Mouse (Mus musculus) gastrocnemius, adult 18-20 months (tissue): ENCODE data around the gene Vmn1r9. TPM values are rescaled to one million over a fixed set of nuclear protein-coding genes. Genes with fewer than 3 reads are reported as not detected.
"Not testable (repeated sequence)": the region's sequence is repeated elsewhere in the genome, so short reads cannot be mapped to it uniquely, and the experiment has no call there.

Experiments
- DNase-seq: peaks from one replicate; pipeline ENCODE4 v3.0.0; 2021; ENCODE audit warnings: low spot score
- long read RNA-seq, 2 experiments: library from polyadenylated mRNA; stranded (forward); transcript quantifications; one replicate each; pipeline ENCODE4 v2.0.0; 2021
- total RNA-seq, 2 experiments: library from RNA; stranded (reverse); gene quantifications; 2 replicates each; pipeline ENCODE4 v1.2.3; 2021

Vmn1r9 gene
- total RNA-seq = not detected
- long read RNA-seq, experiment 1 = 0 reads
- long read RNA-seq, experiment 2 = 0 reads

DNA sequence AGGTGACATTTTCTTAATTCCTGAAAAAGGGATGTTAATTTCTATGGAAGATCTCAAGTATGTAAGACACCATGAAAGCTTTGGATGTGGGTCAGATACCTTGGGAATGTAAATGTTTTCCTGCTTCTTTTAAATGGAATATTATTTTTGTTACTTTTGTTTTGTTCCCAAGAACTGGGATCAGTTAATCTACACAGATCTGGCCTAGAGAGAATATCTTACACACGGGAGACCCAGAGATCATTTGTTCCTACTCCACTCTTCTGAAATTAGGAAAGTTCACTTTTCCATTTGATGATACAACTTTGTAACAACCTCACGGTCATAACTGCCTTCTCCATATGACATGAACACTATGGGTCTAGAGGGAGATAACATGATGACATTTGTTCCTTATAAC lies at the start of gene Vmn1r9:
Gene Vmn1r9, plus strand, starts transcription at position 301 of the 400 bp plus-strand sequence.
- DNase-seq = no peak

DNA sequence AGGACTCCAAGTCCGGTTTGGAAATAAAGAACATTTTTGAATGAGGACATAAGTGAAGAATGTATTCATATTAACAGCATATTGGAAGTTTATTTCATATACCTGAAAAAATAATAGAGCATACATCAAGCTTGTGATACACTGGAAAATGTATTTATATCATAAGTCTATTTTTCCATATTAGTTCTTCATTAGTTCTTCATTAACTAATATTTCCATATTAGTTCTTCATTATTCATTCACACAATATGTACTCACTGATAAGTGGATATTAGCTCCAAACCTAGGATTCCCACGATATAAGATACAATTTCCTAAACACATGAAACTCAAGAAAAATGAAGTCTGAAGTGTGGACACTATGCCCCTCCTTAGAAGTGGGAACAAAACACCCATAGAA lies 41.4 kb upstream of the Vmn1r9 start, which contains the start of gene Vmn1r7:
Gene Vmn1r7, minus strand, starts transcription at position 101 of the 400 bp plus-strand sequence.
- not testable (repeated sequence) for DNase-seq

DNA sequence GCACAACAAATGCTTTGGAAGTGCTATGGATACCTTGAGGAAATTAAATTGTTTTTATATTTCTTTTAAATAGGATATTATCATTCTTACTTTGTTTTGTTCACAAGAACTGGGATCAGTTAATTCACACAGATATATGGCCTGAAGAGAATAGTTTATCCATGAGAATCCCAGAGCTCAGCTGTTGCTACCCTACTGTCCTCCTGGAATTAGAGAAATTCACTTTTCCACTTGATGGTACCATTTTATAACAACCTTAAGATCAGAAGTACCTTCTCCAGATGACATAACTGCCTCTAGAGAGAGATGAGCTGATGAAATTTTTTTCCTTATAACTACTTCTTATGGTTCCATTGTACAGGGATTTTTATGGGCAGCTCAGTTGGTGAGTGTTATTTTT lies 34.6 kb upstream of the Vmn1r9 start, which contains the start of gene Vmn1r8:
Gene Vmn1r8, plus strand, starts transcription at position 301 of the 400 bp plus-strand sequence.
- DNase-seq = no peak

DNA sequence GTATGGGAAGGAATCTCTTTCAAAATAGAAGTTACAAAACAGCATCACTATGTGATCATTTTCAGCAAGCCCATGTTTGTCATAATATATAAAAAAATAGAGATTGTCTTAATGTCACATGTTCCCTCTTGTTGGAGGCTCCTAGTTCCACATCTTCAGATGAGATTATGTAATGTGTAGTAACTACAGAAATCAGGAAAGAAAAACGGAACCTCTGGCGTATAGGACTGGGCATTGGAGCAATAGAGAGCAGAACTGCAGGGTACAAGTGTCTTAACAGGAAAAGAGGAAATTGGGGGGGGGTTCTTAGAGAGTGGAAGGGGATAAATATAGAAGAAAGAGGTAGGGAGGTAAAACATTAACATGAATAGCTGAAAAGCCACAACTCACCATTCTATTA lies 31.9 kb upstream of the Vmn1r9 start:
- no peak for DNase-seq

DNA sequence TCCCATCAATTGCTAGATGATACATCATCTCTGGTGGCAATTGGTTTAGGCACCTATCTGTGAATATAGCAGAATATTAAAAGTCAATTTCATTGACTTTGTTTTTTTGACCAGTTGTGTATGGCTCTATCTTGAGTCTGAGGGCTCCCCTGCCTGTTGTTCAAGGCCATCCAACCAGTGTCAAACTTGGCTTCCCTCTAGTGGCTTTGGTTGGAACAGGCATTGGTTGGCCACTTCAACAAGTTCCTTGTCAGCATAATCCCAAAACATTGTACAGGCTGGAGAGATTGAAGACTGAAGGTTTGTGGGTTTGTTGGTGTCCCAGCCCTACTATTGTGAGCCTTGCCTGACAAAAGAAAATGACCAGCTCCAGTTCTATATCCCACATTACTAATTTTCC lies 2.9 kb upstream of the Vmn1r9 start:
- DNase-seq = no peak

DNA sequence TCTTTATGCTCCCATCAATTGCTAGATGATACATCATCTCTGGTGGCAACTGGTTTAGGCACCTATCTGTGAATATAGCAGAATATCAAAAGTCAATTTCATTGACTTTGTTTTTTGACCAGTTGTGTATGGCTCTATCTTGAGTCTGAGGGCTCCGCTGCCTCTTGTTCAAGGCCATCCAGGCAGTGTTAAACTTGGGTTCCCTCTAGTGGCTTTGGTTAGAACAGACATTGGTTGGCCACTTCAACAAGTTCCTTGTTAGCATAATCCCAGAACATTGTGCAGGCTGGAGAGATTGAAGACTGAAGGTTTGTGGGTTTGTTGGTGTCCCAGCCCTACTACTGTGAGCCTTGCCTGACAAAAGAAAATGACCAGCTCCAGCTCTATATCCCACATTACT lies 39.8 kb downstream of the Vmn1r9 start:
- DNase-seq = no peak

DNA sequence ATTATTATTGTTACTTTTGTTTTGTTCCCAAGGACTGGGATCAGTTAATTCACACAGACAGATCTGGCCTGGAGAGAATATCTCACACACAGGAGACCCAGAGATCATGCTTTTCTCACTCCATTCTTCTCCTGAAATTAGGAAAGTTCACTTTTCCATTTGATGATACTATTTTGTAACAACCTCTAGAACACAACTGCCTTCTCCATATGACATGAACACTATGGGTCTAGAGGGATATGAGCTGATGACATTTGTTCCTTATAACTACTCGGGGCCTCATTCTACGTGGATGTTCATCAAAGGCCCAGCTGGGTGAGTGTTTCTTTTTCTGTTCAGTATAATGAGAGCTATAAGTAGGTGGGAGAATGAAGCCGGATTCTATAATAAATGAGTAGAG lies 42.6 kb downstream of the Vmn1r9 start, which contains the start of gene Vmn1r10:
Gene Vmn1r10, plus strand, starts transcription at position 301 of the 400 bp plus-strand sequence.
- no peak for DNase-seq

Other genes starting within 250 kb of the Vmn1r9 start
- gene Fkbp9, start 234.7 kb upstream of the Vmn1r9 start, total RNA-seq = 10 to 100 TPM; 53.9 to 54.6 TPM
- gene Nt5c3, start 142.9 kb upstream of the Vmn1r9 start, total RNA-seq = 10 to 100 TPM; 41.4 to 49.5 TPM
- under 1 TPM; 0.09 to 0.14 TPM for gene Vmn1r4, start 142.8 kb upstream of the Vmn1r9 start, total RNA-seq
- not detected for gene Vmn1r5, start 96.5 kb upstream of the Vmn1r9 start, total RNA-seq
- gene Vmn1r6, start 69.5 kb upstream of the Vmn1r9 start, total RNA-seq = not detected
- gene Vmn1r7, start 41.5 kb upstream of the Vmn1r9 start, total RNA-seq = not detected
- gene Vmn1r8, start 34.5 kb upstream of the Vmn1r9 start, total RNA-seq = not detected
- not detected for gene Vmn1r10, start 42.7 kb downstream of the Vmn1r9 start, total RNA-seq
- not detected for gene Vmn1r11, start 66.7 kb downstream of the Vmn1r9 start, total RNA-seq
- not detected for gene Vmn1r12, start 90.1 kb downstream of the Vmn1r9 start, total RNA-seq
- gene Vmn1r13, start 136.5 kb downstream of the Vmn1r9 start, total RNA-seq = not detected
- not detected for gene Vmn1r14, start 164.9 kb downstream of the Vmn1r9 start, total RNA-seq
- not detected for gene Vmn1r15, start 191.2 kb downstream of the Vmn1r9 start, total RNA-seq